Mouse (Mus musculus): ENCODE measurements around the gene Tshz2.

Gene Tshz2

DNA sequence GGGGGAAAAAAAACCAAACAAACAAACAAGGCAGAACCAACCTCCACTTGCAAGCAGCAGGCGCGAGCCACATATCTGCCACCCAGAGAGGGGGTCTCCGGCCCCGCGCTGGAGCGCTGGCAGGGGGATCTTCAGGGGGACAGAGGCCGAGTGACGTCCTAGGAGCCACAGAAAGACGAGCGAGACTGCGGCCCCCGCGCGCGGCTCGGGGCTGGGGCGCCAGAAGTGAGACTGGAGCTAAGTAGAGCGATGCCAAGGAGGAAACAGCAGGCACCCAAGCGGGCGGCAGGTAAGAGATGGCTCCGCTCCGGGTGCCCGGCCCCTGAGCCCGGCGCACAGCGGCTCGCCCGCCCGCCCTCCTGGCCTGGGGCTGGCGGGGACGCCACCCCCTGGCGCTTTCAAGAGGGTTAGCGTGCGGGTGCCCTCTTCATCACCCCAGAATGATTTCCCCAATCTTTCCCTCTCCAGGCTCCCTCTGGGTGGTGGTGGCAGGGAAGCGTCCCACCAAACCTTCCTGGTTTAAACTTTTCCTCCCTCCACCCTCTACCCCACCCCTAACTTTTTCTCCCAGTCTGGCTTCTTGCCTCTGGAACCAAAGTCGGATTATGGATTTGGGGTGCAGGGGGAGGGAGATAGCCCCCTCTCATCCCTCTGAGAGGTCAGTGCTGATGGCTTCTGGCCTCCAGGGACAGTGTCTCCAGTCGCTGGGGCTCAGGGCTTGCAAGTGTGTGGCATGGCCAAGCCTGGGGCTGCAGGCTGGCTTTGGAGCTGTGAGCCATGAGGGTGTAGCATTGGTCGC, 877 bp downstream of the Tshz2 start:
- DNase-seq (ENCODE audit: low read depth, low spot score) = no peak

DNA sequence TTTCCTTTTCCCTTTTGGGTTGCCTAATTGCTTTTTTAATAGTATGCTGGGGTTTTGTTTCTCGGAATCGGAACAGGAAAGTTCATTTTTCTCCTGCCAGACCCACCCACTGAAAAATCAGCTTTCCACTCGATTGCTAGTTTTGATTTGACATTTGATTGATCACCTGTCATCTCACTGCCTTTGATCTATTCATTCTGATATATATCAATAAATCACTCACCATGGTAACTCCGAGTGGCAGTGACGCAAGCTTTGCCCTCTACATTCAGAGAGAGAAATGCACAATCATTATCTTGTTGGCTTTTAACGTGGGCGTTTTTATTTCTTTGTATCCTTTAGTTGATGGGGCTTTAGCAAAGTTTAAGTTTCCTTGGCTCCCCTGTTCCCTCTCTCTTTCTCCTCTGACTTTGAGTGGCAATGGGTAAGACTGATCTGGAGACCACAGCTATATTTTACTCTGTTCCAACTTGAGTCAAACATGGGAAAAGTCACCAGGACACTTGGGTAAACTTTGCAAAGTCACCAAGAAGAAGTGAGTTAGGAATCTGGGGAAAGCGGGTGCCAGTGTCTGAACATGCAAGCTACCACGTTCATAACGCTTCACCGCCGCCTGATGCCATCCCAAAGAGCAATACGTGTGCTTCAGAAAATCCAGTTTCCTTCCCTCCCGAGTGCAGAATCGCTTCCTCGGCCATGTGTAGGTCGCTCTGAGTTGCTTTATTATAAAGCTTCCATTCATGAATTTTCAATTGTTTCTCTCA, 2.0 kb downstream of the Tshz2 start:
- no peak for DNase-seq (ENCODE audit: low read depth, low spot score)

DNA sequence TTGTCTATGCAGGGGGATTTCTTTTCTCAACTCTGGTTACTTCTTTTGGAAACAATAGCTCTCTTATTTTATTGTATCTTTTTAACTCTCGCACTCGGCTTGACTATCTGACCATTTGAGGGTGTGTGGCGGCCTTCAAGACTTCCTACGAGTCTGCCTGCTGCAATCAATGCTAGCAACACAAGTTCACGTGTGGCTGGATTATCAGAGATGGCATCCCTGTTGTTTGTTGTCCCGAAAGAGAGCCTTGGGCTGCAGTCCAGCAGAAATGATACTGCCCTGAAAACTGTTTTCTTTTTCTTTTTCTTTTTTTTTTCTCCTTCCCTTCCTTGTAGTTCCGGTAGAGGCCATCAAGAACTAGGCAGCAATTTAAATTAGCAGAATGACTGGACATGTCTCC, 2.6 kb downstream of the Tshz2 start:
- DNase-seq (ENCODE audit: low read depth, low spot score) = no peak

DNA sequence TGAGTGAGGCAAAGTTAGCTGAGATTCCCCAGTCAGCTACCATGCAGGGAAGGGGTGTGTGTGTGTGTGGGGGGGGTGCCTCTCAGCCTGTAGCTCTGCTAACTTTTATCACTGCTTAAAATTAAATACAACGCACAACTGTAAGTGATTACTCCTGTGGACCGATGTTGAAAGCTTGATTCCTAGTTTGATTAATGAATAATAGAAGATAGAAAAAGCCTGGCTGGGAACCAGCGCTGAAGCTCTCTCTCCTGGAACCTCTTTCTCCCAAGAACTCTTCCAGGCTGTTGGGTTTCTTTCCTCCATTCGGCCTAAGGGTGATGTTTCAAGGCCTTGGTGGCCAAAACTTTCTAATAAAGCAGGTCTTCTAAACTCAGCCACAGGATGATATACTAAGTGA, 3.6 kb downstream of the Tshz2 start:
- no peak for DNase-seq (ENCODE audit: low read depth, low spot score)

DNA sequence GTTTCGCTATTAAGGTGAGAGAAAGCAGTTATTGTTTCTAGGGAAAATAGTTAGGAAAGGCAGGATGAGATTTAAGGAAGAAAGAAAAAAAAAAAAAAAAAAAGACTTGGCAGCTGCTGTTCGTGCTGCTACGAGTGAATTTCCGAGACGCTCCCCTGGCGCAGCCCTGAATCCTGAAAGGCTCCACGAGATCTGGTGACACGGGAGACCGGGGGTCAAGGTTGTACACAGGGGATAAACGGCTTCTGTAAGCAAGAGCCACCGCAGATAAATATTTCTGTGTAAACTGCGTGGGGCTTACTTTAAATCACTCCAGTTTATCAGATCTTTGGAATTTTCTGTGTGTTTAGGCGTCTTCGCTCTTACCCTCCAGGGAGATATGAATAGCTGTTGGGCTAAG, 8.7 kb downstream of the Tshz2 start:
- no peak for DNase-seq (ENCODE audit: low read depth, low spot score)

DNA sequence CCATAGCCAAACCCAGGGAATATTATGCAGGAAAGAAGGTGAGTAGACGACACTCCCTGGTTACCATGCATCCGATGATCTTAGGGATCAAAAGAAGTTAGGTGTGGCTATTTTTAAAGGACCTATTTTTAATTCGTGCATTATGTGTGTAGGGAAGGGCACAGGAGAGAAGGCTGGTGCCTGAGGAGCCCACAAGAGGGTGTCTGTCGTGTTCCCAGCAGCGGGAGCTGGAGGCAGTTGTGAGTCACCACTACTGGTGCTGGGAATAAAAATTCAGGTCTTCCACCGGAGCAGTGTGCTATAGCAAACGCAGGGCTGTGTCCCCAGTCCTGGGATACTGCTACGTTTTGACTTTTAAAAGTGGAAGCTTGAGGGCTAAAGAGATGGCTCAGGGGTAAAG, 9.6 kb downstream of the Tshz2 start:
- no peak for DNase-seq (ENCODE audit: low read depth, low spot score)

DNA sequence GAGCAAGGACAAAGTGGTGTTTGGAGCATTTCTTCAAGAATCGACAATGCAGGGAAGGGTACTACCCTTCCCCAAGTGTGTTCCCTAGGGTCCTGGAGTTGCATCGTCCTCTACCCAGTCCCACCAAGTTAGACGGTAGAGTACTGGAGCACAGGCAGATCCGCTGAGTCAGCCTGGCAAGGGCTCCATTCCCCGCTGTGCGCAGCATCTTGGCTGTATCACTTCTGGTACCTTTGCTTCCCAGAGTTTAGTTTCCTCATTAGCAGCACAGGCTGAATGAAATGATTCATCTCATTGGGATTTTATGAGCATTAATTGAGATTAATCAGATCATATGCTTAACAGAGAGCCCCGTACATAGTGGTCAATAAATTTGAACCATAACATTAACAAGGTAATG, 14.3 kb downstream of the Tshz2 start:
- DNase-seq (ENCODE audit: low read depth, low spot score) = no peak

DNA sequence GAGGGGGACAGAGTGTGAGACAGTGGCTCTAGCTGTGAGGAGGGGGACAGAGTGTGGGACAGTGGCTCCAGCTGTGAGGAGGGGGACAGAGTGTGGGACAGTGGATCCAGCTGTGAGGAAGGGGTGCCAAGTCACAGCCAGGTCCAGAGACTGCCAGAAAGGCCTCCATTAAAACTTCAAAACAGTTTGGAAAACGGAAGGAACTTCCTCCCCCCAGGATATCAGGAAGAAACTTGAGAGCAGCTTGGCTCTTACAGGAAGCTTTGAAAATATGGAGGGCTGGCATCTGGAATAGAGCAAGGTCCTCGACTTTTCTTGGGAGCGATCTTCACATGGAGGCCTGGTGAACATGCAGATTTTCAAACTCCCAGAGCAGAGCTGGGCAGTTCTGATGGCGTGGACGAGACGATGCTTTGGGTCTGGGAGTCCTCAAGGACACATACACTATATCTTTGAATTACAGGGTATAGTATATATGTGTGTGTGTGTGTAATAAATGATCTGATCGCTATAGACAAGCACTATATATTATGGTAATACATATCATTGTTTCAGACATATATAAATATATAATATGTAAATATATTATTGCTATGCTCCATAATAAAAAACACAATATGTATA, 16.6 kb downstream of the Tshz2 start:
- DNase-seq (ENCODE audit: low read depth, low spot score) = no peak

DNA sequence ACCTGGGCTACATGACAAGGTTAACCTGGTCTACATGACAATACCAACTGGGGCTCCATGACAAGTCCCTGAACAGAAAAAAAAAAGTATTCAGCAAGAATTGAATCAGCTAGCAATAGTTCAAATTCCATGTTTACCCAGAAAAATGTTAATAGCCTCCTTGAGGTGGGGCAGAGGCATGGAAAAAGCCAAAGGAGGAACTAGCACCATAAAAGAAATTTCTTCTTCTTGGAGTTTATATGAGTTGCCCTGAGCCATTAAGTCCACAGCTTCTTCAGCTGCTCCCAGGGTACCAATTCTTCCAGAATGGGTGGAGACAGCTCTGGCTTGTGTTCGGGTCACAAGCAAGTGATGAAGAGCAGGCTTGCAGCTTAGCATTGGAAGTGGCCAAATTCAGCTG, 20.5 kb downstream of the Tshz2 start:
- DNase-seq (ENCODE audit: low read depth, low spot score) = no peak

DNA sequence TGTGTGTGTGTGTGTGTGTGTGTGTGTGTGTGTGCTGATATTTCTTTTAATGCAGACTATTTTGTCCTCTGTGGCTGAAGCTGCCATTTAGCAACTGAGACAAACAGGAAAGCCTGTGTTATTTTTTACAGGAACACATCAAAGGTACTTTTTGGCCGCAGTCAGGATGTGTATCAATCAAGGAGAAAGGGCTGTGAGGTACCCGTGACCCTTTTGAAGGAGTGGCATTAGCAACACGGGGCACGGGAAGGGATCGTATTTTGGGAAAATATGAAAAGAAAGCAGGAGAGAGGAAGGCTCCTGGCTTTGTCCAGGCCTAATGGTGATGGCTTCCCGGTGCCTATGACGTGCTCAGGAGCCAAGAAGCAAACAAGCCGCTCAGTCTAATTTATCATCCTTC, 31.0 kb downstream of the Tshz2 start:
- no peak for DNase-seq (ENCODE audit: low read depth, low spot score)

DNA sequence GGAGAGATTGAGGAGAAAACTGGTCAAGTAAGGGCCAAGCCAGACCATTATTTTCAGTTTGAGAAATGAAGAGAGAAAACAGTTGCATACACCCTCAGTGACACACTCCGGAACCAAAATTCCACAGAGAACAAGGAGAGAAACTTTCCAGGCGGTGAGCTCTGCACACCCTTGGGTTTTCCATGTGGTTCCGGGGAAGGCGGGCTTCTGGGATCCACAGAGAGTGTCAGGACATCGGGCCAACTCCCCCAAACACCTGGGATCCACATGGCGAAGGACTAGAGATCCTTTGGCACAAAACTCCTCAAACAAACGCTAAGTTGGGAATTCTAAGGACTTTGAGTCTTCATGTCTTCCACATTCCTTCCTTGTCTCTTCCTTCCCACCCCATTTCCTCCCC, 38.5 kb downstream of the Tshz2 start:
- no peak for DNase-seq (ENCODE audit: low read depth, low spot score)

DNA sequence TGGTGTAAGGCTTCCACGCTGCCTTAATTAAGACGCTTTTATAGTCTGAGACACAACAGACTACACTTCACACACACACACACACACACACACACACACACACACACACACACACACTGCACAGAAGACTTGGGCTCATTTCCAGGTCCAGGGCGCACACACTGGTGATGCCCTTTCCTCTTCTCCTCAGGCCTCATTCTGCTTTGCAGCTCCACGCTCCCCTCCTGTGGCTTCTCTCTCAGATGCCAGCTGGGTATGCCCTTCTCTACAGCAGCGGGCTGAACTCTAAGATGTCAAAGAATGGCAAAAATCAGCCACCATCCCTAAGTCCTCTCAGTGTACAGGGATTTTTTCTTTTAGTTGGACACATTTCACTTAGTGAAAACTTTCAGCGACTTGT, 41.0 kb downstream of the Tshz2 start:
- DNase-seq (ENCODE audit: low read depth, low spot score) = no peak

DNA sequence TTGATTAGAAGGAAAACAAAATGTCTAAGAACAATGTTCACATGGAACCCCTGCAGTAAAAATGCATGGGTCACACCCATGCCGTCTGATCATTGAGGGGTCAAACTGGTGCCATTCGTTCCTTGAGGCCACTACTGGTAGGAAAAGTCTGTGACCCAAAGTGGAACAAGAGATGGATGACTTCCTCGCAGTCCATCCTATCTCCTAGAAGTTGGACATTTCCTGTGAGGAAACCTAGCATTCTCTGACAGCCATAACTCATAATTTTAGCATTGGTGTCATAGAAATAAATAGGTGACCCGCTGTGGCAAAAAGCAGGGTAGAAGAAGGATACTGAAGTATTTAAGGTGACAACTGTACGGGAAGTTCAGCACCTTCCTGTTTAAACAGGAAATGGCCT, 41.4 kb downstream of the Tshz2 start:
- DNase-seq (ENCODE audit: low read depth, low spot score) = no peak

DNA sequence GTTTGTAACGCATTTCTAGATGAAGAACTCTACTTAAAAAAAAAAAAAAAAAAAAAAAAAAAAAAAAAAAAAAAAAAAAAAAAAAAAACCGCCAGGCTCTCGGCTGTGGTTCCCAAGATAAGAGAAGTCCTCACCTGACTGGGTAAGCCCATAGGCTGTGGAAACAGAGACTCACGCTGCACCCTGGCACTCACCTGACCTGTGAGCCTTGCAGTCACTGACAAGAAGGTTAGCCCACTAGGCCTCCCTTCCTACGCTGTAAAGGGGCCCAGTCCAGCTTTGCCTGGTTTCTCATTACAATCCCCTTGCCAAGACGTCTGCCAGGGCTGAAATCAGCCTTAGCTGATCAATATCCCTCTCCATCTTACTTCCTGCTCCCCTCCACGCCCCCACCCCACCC, 46.5 kb downstream of the Tshz2 start:
- DNase-seq (ENCODE audit: low read depth, low spot score) = no peak

DNA sequence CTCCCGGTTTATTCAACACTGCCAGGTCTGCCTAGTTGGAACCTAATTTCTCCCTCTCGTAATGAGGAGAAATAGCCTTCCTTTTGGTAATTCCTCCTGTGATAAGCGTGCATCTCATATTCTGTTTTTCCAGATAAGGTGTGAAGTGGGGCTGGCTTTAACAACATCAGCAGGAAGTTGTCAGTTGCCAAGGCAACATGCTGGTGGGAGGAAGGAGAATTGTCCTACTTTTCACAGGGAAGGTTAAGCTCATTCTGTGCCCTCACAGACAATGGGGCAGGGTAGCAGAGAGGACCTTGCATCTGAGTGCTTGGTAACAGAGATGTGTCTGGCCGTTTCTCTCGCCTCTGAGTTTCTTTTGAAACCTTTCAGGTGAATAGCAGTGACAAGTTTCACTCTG, 47.1 kb downstream of the Tshz2 start:
- peak; percentile 26 for DNase-seq (ENCODE audit: low read depth, low spot score)

DNA sequence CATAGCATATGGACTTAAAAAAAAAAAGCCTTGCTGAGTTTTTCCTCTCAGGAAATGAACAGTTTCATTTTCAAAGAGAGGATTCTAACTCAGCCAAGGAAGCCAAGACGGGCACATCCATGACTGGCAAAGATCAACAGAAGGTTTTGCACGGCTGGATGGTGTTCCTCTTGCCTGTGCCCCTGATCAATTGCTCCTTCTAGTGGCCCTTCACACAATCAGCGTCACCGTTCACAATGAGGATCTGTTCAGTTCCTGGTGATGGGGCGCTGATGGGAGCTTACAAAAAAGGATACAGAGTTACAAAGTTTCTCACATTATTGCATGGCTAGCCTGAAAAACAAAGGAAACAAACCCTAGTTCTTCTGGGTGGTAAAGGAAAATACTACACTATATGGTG, 52.4 kb downstream of the Tshz2 start:
- no peak for DNase-seq (ENCODE audit: low read depth, low spot score)

DNA sequence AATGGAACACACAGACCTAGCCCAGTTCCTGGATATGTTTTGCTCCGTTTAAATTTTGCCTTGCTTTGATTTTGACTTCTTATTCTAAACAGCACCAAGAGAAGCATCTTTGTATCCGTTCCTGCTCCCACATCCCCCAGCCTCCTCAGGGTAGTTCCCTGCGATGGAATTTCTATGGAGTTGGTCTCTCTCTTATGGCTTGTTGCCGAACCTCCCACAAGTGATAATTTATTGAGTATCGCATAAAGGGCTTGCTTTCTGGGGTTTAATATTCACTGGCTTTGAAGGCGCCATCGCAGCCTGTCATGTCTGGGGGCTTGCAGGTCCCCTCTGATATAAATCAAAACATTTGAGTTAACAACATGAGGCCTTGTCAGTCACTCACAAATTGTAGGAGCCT, 52.9 kb downstream of the Tshz2 start:
- DNase-seq (ENCODE audit: low read depth, low spot score) = no peak

DNA sequence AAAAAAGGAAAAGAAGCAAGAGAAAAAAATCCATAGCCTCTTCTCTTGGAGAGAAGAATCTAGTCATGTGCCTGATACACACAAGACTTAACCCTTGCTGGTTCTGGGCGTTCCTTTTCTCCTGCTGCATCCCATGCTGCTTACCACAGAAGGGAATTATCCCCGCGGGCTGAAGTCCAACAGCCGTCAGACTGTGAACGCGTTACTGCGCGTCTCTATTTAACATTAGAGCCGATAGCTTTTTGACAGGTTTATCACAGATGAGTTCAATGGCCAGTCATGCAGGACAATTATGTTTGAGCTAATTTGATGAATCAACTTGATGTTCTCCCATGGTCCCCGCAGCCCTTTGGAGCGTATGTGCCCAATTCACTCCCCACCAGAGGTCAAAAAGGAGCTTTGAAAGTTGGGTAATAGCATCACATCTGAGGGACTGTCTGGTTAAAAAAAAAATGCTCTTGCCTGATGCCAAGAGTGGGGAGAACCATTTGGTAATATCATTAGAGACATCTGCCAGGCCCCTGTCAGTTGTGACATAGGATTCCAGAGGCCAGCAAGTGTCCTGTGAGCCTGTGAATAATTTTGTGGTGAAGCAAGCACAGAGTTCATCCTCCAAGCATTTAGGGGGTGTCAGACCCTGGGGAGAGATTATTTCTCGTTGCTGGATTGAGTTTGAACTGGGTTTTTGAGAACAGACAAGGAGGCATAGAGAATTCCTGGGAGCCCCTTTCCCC, 54.1 kb downstream of the Tshz2 start:
- DNase-seq (ENCODE audit: low read depth, low spot score) = no peak

DNA sequence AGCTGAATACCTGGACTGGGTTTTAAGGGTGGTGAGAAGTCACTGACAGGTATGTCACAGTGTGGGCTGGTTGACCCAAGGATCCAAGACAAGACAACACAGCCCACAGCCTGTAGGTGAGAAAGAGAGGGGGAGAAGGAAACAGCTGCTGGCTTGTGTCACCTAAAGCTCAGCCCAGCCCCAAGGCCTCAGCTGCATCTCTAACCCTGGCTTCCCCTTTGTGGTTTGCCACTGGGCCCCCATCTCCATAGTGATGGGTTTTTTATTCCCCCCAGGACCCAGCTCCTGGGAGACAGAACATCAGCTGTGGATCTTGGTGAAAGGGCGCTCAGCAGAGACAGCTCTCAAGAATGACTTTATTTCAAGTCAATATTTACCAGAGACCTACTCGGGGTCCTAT, 57.2 kb downstream of the Tshz2 start:
- DNase-seq (ENCODE audit: low read depth, low spot score) = no peak

DNA sequence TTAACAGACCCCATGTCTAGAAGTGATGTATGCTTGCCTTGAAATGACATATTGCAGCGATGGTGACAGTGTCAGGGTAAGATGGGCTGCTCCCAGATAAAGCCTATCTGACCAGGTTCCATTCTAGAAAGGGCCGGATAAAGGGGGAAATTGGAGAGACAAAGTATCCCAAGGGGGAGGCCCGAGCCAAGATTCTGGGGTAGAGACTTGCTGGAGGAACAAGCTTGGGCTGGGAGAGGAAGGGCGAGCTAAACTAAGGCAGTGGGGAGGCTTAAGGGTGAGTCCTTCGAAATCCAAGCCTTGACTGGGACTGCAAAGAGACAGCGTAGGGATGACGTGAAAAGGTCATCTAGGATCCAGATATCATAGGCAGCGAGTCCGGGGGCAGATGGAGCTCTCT, 61.7 kb downstream of the Tshz2 start:
- no peak for DNase-seq (ENCODE audit: low read depth, low spot score)

DNA sequence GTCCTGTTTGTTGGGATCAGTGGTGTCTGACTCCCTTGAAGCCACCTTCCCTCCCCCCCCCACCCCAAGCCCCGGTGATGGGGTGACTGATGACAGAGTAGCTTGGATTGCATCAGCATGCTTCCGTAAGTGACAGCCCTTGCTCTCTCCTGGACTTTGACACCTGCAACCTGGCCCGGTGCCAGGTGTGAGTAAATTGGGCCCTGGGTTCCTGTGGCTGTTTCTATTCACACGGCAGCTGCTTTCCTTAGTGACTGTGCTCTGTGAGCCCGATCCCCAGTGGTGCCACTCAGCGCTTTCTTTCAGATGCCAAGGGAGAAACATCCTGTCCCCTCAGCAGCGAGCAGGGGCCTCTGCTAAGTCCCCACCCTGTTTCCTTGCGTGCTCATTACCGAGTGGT, 62.2 kb downstream of the Tshz2 start:
- no peak for DNase-seq (ENCODE audit: low read depth, low spot score)

DNA sequence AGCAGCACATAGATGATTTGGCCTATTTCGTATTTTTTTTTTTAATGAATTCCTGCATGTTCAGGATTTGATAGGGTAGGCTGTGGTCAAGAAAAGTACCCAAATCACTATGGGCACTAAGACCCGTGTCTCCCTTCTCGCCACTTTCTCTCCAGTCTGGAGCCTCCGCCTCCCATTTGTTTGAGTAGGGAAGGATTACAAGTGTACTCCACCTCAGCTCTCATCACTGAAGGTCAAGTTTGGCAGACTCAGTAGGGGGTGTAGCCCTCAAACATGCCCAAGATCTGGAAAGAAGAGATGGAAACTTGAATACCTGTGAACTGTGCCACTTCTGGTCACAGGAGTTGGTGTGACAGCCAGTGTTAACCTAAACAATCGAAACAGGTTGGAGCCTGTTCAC, 66.3 kb downstream of the Tshz2 start:
- no peak for DNase-seq (ENCODE audit: low read depth, low spot score)

All from telencephalon, adult 2 months (tissue).